Mouse (Mus musculus) heart, postnatal 0 days (tissue): ENCODE measurements around the gene Dhdh.

Experiments
- CTCF ChIP-seq: IDR thresholded peaks from 2 replicates; pipeline ENCODE4 v1.5.1; 2016; ENCODE audit warnings: antibody characterized with exemption, control low read depth, low read depth
- EP300 ChIP-seq: IDR thresholded peaks from 2 replicates; pipeline ENCODE4 v1.6.1; 2016; ENCODE audit warnings: antibody characterized with exemption, low read depth

- TF ChIP-seq CTCF (no peak), EP300 (no peak)
These were observed 6.4 kb downstream of the Dhdh start for GRCm38 (mm10) chr7:45482166-45482565.
